Comparison of ENCODE assay signal across 15 mouse cellular contexts in the genomic region with DNA sequence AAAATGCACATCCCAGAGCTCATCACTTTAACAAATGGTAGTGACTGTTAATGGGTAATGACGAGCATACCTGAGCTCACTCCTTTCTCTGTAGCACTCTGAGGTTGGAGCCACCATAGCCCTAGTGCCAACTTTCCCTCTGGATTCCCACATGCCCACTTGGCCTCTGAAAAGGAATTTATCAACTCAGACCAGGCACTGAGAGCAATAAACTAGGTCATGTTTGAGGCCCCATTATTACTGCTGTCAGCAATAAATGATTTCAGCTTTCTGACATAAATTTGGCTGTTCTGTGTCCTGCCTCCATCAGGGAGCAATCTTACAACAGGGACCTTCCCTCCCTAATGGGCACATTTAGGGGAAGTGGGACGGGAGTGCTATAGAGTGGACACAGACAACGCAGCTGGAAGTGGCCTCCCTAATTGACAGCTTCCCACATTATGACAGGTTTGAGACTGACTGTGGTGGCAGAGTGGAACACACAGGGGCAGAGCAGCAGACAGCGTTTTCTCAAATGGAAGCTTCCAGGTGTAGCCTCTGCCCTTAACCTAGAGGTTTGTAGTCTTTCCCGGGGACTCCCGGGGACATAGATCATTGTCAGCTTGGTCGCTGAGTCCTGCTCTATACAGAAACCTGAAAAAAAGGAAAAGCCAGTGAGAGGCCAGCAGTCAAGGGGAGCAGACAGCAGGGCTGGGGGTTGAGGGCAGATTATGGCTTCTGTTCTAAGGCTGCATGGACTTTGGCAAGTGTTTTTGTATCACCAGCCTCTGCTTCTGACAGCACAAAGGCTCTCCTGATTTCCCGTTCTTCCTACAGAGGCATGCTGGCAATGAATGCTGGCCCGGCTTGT.
A peak's percentile ranks its signal among the peaks of the same experiment; 100 is the strongest.
DNase-seq lines count a peak whose midpoint lies in the region; ATAC-seq and TF ChIP-seq lines count a peak whose summit lies in the region.
"Had no signal": no experiment of that assay in that cellular context is flagged by ENCODE, and none has a peak within 500 bp of the region (broad histone marks: within the 10 kb centered on the region; RNA-seq: fewer than 3 reads in every experiment).

No protein-coding gene starts in this region.

- no peaks in the 10 kb centered on the region for H3K27me3 ChIP-seq in lung, embryonic 16.5 days (ENCODE audit: control insufficient read depth, insufficient read depth, low read depth, low read length)
- H3K27me3 ChIP-seq in neural tube, embryonic 14.5 days (ENCODE audit: control insufficient read depth, insufficient read depth, low read length) = no peaks in the 10 kb centered on the region
- no peaks in the 10 kb centered on the region for H3K27me3 ChIP-seq in heart, embryonic 10.5 days (ENCODE audit: insufficient read depth, poor library complexity, severe bottlenecking)
- H3K27me3 ChIP-seq: CH12.LX; embryonic facial prominence, embryonic 12.5 days had no signal

- TF ChIP-seq CTCF in lung, adult 2 months (IDR thresholded peaks at IDR 0.05; ENCODE audit: insufficient read depth, low read length) = no peak

- no peak overlapping the region for H3K9ac ChIP-seq in lung, embryonic 16.5 days (ENCODE audit: low read length)
- H3K9ac ChIP-seq in neural tube, embryonic 14.5 days (replicated peaks; ENCODE audit: low read depth, low read length) = no peak overlapping the region
- H3K9ac ChIP-seq: embryonic facial prominence, embryonic 12.5 days; liver, postnatal 0 days had no signal

- H3K9me3 ChIP-seq in lung, embryonic 16.5 days (ENCODE audit: control insufficient read depth, low read length) = no peaks in the 10 kb centered on the region
- H3K9me3 ChIP-seq in neural tube, embryonic 14.5 days (ENCODE audit: control insufficient read depth, low read length) = no peaks in the 10 kb centered on the region
- H3K9me3 ChIP-seq in heart, embryonic 10.5 days = no peaks in the 10 kb centered on the region
- H3K9me3 ChIP-seq: embryonic facial prominence, embryonic 12.5 days had no signal

- no peaks in the 10 kb centered on the region for H3K36me3 ChIP-seq in lung, embryonic 16.5 days (ENCODE audit: control insufficient read depth, insufficient read depth, low read length)
- H3K36me3 ChIP-seq in neural tube, embryonic 14.5 days (ENCODE audit: control insufficient read depth, insufficient read depth, low read length) = no peaks in the 10 kb centered on the region
- no peaks in the 10 kb centered on the region for H3K36me3 ChIP-seq in heart, embryonic 10.5 days
- H3K36me3 ChIP-seq: embryonic facial prominence, embryonic 12.5 days had no signal

- H3K27ac ChIP-seq in lung, embryonic 16.5 days (ENCODE audit: low read length) = no peak overlapping the region
- no peak overlapping the region for H3K27ac ChIP-seq in neural tube, embryonic 14.5 days (ENCODE audit: low read depth, low read length)
- H3K27ac ChIP-seq in heart, embryonic 10.5 days = no peak overlapping the region
- H3K27ac ChIP-seq: embryonic facial prominence, embryonic 12.5 days; stomach, postnatal 0 days had no signal

- WGBS in lung, embryonic 16.5 days = 36% methylated on average over 9 of the region's 9 CpGs
- WGBS in lung, adult 2 months = 45% methylated on average over 9 of the region's 9 CpGs
- WGBS in neural tube, embryonic 14.5 days = 50% methylated on average over 9 of the region's 9 CpGs
- 75% methylated on average over 9 of the region's 9 CpGs for WGBS in heart, embryonic 10.5 days

- H3K4me1 ChIP-seq in lung, embryonic 16.5 days (replicated peaks; ENCODE audit: control insufficient read depth, insufficient read depth, low read length) = no peaks in the 10 kb centered on the region; the same call in 1 of the 2 replicates
- no peaks in the 10 kb centered on the region for H3K4me1 ChIP-seq in lung, adult 2 months (ENCODE audit: control insufficient read depth, insufficient read depth, low read length)
- no peaks in the 10 kb centered on the region for H3K4me1 ChIP-seq in neural tube, embryonic 14.5 days (ENCODE audit: control insufficient read depth, insufficient read depth, low read length)
- no peaks in the 10 kb centered on the region for H3K4me1 ChIP-seq in heart, embryonic 10.5 days
- H3K4me1 ChIP-seq: embryonic facial prominence, embryonic 12.5 days had no signal

- H3K4me2 ChIP-seq in lung, embryonic 16.5 days (ENCODE audit: low read depth, low read length) = no peak overlapping the region
- no peak overlapping the region for H3K4me2 ChIP-seq in neural tube, embryonic 14.5 days (ENCODE audit: low read depth, low read length)
- H3K4me2 ChIP-seq: embryonic facial prominence, embryonic 12.5 days had no signal

- no peak for DNase-seq in lung, adult 2 months
- DNase-seq in cerebellum, adult 18-20 months = peak; percentile 60 to 63
- DNase-seq in cerebellum, postnatal 14 days = peak; percentile 33 to 63
- no peak for DNase-seq in adrenal gland, adult 18-20 months (ENCODE audit: low spot score in 2 of 2)
- no peak for DNase-seq in heart, embryonic 10.5 days (ENCODE audit: low spot score)
- DNase-seq: adrenal gland, postnatal 14 days; gastrocnemius, postnatal 14 days; kidney, postnatal 10 days; liver, postnatal 0 days had no signal

- TF ChIP-seq POLR2A in lung, adult 2 months (IDR thresholded peaks at IDR 0.05; ENCODE audit: borderline replicate concordance, extremely low read depth, low read depth, low read length) = no peak

- ATAC-seq in lung, embryonic 16.5 days (ENCODE audit: low read depth) = peak; percentile 77
- peak; percentile 24; the same call in 1 of the 2 replicates for ATAC-seq in neural tube, embryonic 14.5 days (ENCODE audit: low read depth)
- ATAC-seq: liver, postnatal 0 days; Patski had no signal

- no peak overlapping the region for H3K4me3 ChIP-seq in lung, embryonic 16.5 days (ENCODE audit: low read length)
- no peak overlapping the region for H3K4me3 ChIP-seq in lung, adult 2 months (replicated peaks; ENCODE audit: extremely low read depth, low read depth, low read length)
- H3K4me3 ChIP-seq in neural tube, embryonic 14.5 days (ENCODE audit: low read depth, low read length) = no peak overlapping the region
- H3K4me3 ChIP-seq in heart, embryonic 10.5 days = no peak overlapping the region
- H3K4me3 ChIP-seq: embryonic facial prominence, embryonic 12.5 days had no signal

Comparison
In these comparisons a context has a peak if more than half of its experiments do, and no peak if none do; other contexts are left out.
1. DNase-seq: peak in cerebellum, adult 18-20 months (2 of 2) and cerebellum, postnatal 14 days (2 of 2); none in lung, adult 2 months (single experiment), adrenal gland, adult 18-20 months (0 of 2) and heart, embryonic 10.5 days (single experiment).